ENCODE assay signal across 25 mouse cellular contexts in the genomic region with DNA sequence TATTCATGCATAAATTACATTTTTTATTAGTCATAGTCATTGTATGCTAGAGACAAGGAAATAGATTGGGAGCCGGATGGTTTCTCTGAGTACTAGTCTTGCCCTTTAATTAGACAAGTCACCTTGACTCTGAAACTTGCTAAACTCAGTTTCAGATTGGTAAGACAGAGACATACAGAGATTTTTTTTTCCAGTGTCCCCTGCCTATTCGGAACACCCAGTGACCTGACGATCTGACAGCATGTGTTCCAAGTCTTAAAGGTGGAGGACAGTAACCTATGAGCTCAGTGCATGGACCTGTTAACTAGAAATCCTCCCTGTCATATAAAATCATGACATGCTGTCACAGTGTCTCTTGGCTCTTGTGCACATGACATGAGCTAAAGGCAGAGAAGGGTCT. TPM values are rescaled to one million over a fixed set of nuclear protein-coding genes. Genes with fewer than 3 reads are reported as not detected.
DNase-seq lines count a peak whose midpoint lies in the region; ATAC-seq lines count a peak whose summit lies in the region.
"Had no signal": no experiment of that assay in that cellular context is flagged by ENCODE, and none has a peak within 500 bp of the region (broad histone marks: within the 10 kb centered on the region; RNA-seq: fewer than 3 reads in every experiment).

No protein-coding gene starts in this region.

- H3K36me3 ChIP-seq in liver, embryonic 13.5 days: no peaks in the 10 kb centered on the region
- no peaks in the 10 kb centered on the region for H3K36me3 ChIP-seq in liver, embryonic 11.5 days (ENCODE audit: control insufficient read depth, insufficient read depth, low read length)
- no peaks in the 10 kb centered on the region for H3K36me3 ChIP-seq in intestine, embryonic 16.5 days (ENCODE audit: control insufficient read depth, insufficient read depth, low read length)
- no peaks in the 10 kb centered on the region for H3K36me3 ChIP-seq in macrophage (ENCODE audit: inconsistent target)
- H3K36me3 ChIP-seq: embryonic facial prominence, embryonic 15.5 days; forebrain, embryonic 15.5 days; heart, embryonic 13.5 days; hindbrain, embryonic 12.5 days; midbrain, embryonic 13.5 days had no signal

- ATAC-seq in liver, embryonic 13.5 days (ENCODE audit: low read depth): no peak
- ATAC-seq in liver, embryonic 11.5 days (replicated peaks; ENCODE audit: low FRiP score): no peak
- ATAC-seq in intestine, embryonic 16.5 days: no peak
- ATAC-seq: forebrain, embryonic 15.5 days; midbrain, embryonic 13.5 days had no signal

- H3K27me3 ChIP-seq in liver, embryonic 13.5 days: no peaks in the 10 kb centered on the region
- H3K27me3 ChIP-seq in liver, embryonic 11.5 days (replicated peaks; ENCODE audit: control insufficient read depth, insufficient read depth, low read length): no peaks in the 10 kb centered on the region
- no peaks in the 10 kb centered on the region for H3K27me3 ChIP-seq in intestine, embryonic 16.5 days (replicated peaks; ENCODE audit: control insufficient read depth, insufficient read depth, low read length)
- H3K27me3 ChIP-seq: embryonic facial prominence, embryonic 15.5 days; forebrain, embryonic 15.5 days; heart, embryonic 13.5 days; hindbrain, embryonic 12.5 days; megakaryocyte, embryonic 14.5 days; midbrain, embryonic 13.5 days had no signal

- WGBS in liver, embryonic 13.5 days (ENCODE audit: insufficient replicate concordance): 70% methylated on average over 3 of the region's 3 CpGs
- 86% methylated on average over 3 of the region's 3 CpGs for WGBS in liver, embryonic 11.5 days
- 76% methylated on average over 3 of the region's 3 CpGs for WGBS in intestine, embryonic 16.5 days
- WGBS in macrophage (ENCODE audit: missing documents): 35% methylated on average over 3 of the region's 3 CpGs

- no peak overlapping the region for H3K9ac ChIP-seq in liver, embryonic 13.5 days
- H3K9ac ChIP-seq in liver, embryonic 11.5 days (ENCODE audit: low read depth, low read length): no peak overlapping the region
- H3K9ac ChIP-seq in intestine, embryonic 16.5 days (ENCODE audit: low read depth, low read length): no peak overlapping the region
- H3K9ac ChIP-seq: embryonic facial prominence, embryonic 15.5 days; forebrain, embryonic 15.5 days; heart, embryonic 13.5 days; hindbrain, embryonic 12.5 days; midbrain, embryonic 13.5 days had no signal

- DNase-seq in liver, embryonic 13.5 days: no peak
- no peak for DNase-seq in liver, embryonic 11.5 days (ENCODE audit: low spot score)
- DNase-seq in CD4-positive helper T cell, adult 2 months (ENCODE audit: low read depth, low spot score): peak; percentile 8
- no peak for DNase-seq in cerebellum, adult 18-20 months
- no peak for DNase-seq in cerebellum, adult 9-11 months
- DNase-seq: adrenal gland, postnatal 10 days; cerebellum, adult 8-10 months; gastrocnemius, postnatal 25 days; heart, adult 2 months; heart, postnatal 14 days; kidney, adult 9 months; kidney, postnatal 14 days; lung, adult 18-20 months had no signal

- H3K79me2 ChIP-seq in macrophage (ENCODE audit: inconsistent target): peaks cover 3% of the 10 kb centered on the region; the same call in 1 of the 2 replicates

- peaks cover 54% of the 10 kb centered on the region for H3K4me1 ChIP-seq in liver, embryonic 13.5 days (replicated peaks)
- H3K4me1 ChIP-seq in liver, embryonic 11.5 days (replicated peaks; ENCODE audit: control insufficient read depth, insufficient read depth, low read length): peaks cover 34% of the 10 kb centered on the region
- peaks cover 7% of the 10 kb centered on the region; the same call in 1 of the 2 replicates for H3K4me1 ChIP-seq in intestine, embryonic 16.5 days (ENCODE audit: control insufficient read depth, insufficient read depth, low read length)
- H3K4me1 ChIP-seq: forebrain, embryonic 15.5 days; hindbrain, embryonic 12.5 days; midbrain, embryonic 13.5 days had no signal

- H3K4me2 ChIP-seq in liver, embryonic 13.5 days: 0 out of 2 replicates have a peak overlapping the region, but pooled peaks have one; percentile 18
- no peak overlapping the region for H3K4me2 ChIP-seq in liver, embryonic 11.5 days
- H3K4me2 ChIP-seq in intestine, embryonic 16.5 days (ENCODE audit: low read depth, low read length): peak overlapping the region; percentile 23
- H3K4me2 ChIP-seq: embryonic facial prominence, embryonic 15.5 days; forebrain, embryonic 15.5 days; heart, embryonic 13.5 days; hindbrain, embryonic 12.5 days; midbrain, embryonic 13.5 days had no signal

- no peaks in the 10 kb centered on the region for H3K9me3 ChIP-seq in liver, embryonic 13.5 days (replicated peaks)
- H3K9me3 ChIP-seq in liver, embryonic 11.5 days (ENCODE audit: control insufficient read depth, low read length): no peaks in the 10 kb centered on the region
- no peaks in the 10 kb centered on the region for H3K9me3 ChIP-seq in intestine, embryonic 16.5 days (ENCODE audit: control insufficient read depth, low read length)
- H3K9me3 ChIP-seq: embryonic facial prominence, embryonic 15.5 days; forebrain, embryonic 15.5 days; heart, embryonic 13.5 days; hindbrain, embryonic 12.5 days; megakaryocyte, embryonic 14.5 days; midbrain, embryonic 13.5 days had no signal

- H3K27ac ChIP-seq in liver, embryonic 13.5 days: no peak overlapping the region
- H3K27ac ChIP-seq in liver, embryonic 11.5 days (ENCODE audit: low read depth, low read length): no peak overlapping the region
- no peak overlapping the region for H3K27ac ChIP-seq in intestine, embryonic 16.5 days (ENCODE audit: low read length)
- peak overlapping the region; percentile 73 for H3K27ac ChIP-seq in macrophage
- H3K27ac ChIP-seq: embryonic facial prominence, embryonic 15.5 days; forebrain, embryonic 15.5 days; hindbrain, embryonic 12.5 days; midbrain, embryonic 13.5 days; stomach, postnatal 0 days had no signal

- no peak overlapping the region for H3K4me3 ChIP-seq in liver, embryonic 13.5 days (replicated peaks)
- no peak overlapping the region for H3K4me3 ChIP-seq in liver, embryonic 11.5 days (ENCODE audit: low read depth, low read length)
- H3K4me3 ChIP-seq in intestine, embryonic 16.5 days (ENCODE audit: low read length): 0 out of 2 replicates have a peak overlapping the region, but pooled peaks have one; percentile 1
- peak overlapping the region; percentile 39 for H3K4me3 ChIP-seq in macrophage (ENCODE audit: inconsistent target)
- H3K4me3 ChIP-seq: embryonic facial prominence, embryonic 15.5 days; forebrain, embryonic 15.5 days; heart, embryonic 13.5 days; hindbrain, embryonic 12.5 days; layer of hippocampus, adult 2 months; midbrain, embryonic 13.5 days had no signal

RNA-seq across cellular contexts. Expression of a gene that starts 23.9 kb away (rescaled TPM):
- 2.8 and 5.0 TPM in 2 replicates for polyA plus RNA-seq in liver, embryonic 13.5 days (2015; fragmentation: Nextera tagmentation; extraction: Ambion mirVana)
- polyA plus RNA-seq in liver, embryonic 11.5 days (2014; fragmentation: Nextera tagmentation; extraction: Ambion mirVana): 2.8 and 3.6 TPM in 2 replicates
- 10.4 and 12.1 TPM in 2 replicates for polyA plus RNA-seq in intestine, embryonic 16.5 days (2015; fragmentation: Nextera tagmentation; extraction: Ambion mirVana)
- 100 to 1,000 TPM in 5 of 26 experiments, 10 to 100 TPM in 21; 19.4 to 147 (median 66.7) TPM for total RNA-seq in macrophage (2018; cell fraction: chromatin; rRNA removed)
- total RNA-seq in macrophage (2018; cell fraction: cytosol; rRNA removed): 100 to 1,000 TPM in 3 of 26 experiments, 10 to 100 TPM in 23; 32.6 to 136 (median 62.8) TPM
- 100 to 1,000 TPM in 8 of 26 experiments, 10 to 100 TPM in 18; 19.8 to 137 (median 73.9) TPM for total RNA-seq in macrophage (2018; cell fraction: nucleus; rRNA removed)
- 13.2 to 63.8 TPM (median 61.0 TPM) in 3 replicates for polyA plus RNA-seq in macrophage (2018)
- polyA plus RNA-seq: C2C12 had no signal

RNA-seq across cellular contexts. Expression of a gene that starts 27.9 kb away (rescaled TPM):
- 1.3 and 1.5 TPM in 2 replicates for polyA plus RNA-seq in liver, embryonic 13.5 days (2015; fragmentation: Nextera tagmentation; extraction: Ambion mirVana)
- 2.3 and 2.8 TPM in 2 replicates for polyA plus RNA-seq in liver, embryonic 11.5 days (2014; fragmentation: Nextera tagmentation; extraction: Ambion mirVana)
- 0.91 and 1.2 TPM in 2 replicates for polyA plus RNA-seq in intestine, embryonic 16.5 days (2015; fragmentation: Nextera tagmentation; extraction: Ambion mirVana)
- total RNA-seq in macrophage (2018; cell fraction: chromatin; rRNA removed): 1 to 10 TPM in 8 of 26 experiments, under 1 TPM in 13, not detected in 5; 0.36 to 4.1 (median 0.82) TPM
- 1 to 10 TPM; 1.1 to 6.4 (median 2.9) TPM for total RNA-seq in macrophage (2018; cell fraction: cytosol; rRNA removed)
- total RNA-seq in macrophage (2018; cell fraction: nucleus; rRNA removed): 1 to 10 TPM in 24 of 26 experiments, under 1 TPM in 2; 0.77 to 7.3 (median 2.6) TPM
- polyA plus RNA-seq in macrophage (2018): 2.4 to 8.4 TPM (median 4.9 TPM) in 3 replicates
- total RNA-seq: gastrocnemius, postnatal 25 days; layer of hippocampus, adult 2 months; layer of hippocampus, postnatal 25 days had no signal
- polyA plus RNA-seq: C2C12 had no signal

Comparison
In these comparisons a context has a peak if more than half of its experiments do, and no peak if none do; other contexts are left out.
1. H3K4me3 ChIP-seq: peak in intestine, embryonic 16.5 days (single experiment) and macrophage (single experiment); none in liver, embryonic 13.5 days (single experiment) and liver, embryonic 11.5 days (single experiment).